Comparison of ENCODE assay signal across 27 mouse cellular contexts in genomic region chr10:68612727-68613126, GRCm38 (mm10).
A peak's percentile ranks its signal among the peaks of the same experiment; 100 is the strongest.
DNase-seq lines count a peak whose midpoint lies in the region; ATAC-seq and TF ChIP-seq lines count a peak whose summit lies in the region.
"Had no signal": no experiment of that assay in that cellular context is flagged by ENCODE, and none has a peak within 500 bp of the region (broad histone marks: within the 10 kb centered on the region; RNA-seq: fewer than 3 reads in every experiment).

No protein-coding gene starts in this region.

- H3K27ac ChIP-seq in hindbrain, embryonic 14.5 days = peak overlapping the region; percentile 47; the same call in 1 of the 2 replicates
- no peak overlapping the region for H3K27ac ChIP-seq in hindbrain, embryonic 10.5 days
- no peak overlapping the region for H3K27ac ChIP-seq in gastrocnemius, adult 2 months
- H3K27ac ChIP-seq: embryonic facial prominence, embryonic 13.5 days; embryonic facial prominence, embryonic 15.5 days; forebrain, embryonic 10.5 days; forebrain, embryonic 12.5 days had no signal

- DNase-seq in hindbrain, embryonic 14.5 days (ENCODE audit: low spot score) = no peak
- no peak for DNase-seq in hindbrain, embryonic 10.5 days (ENCODE audit: low spot score)
- DNase-seq in left cerebral cortex, adult 9 months (ENCODE audit: low spot score in 2 of 2) = peak; percentile 4 to 5
- no peak for DNase-seq in left cerebral cortex, postnatal 36 days (ENCODE audit: low spot score in 2 of 2)
- DNase-seq in Muller cell, postnatal 12 days (ENCODE audit: inconsistent ontology term) = peak; percentile 15
- peak; percentile 40 for DNase-seq in brain, adult 2 months (ENCODE audit: low read depth, low spot score)
- no peak for DNase-seq in gastrocnemius, postnatal 25 days
- no peak for DNase-seq in gastrocnemius, adult 2 months
- DNase-seq: adrenal gland, adult 8-10 months; adrenal gland, postnatal 14 days; adrenal gland, postnatal 36 days; cerebellum, adult 11 months; cerebellum, adult 18-20 months; cerebellum, adult 8-10 months; cerebellum, adult 9-11 months; cerebellum, postnatal 14 days; cerebellum, postnatal 36 days; embryo, embryonic 11 days had no signal

- no peaks in the 10 kb centered on the region for H3K36me3 ChIP-seq in hindbrain, embryonic 14.5 days (replicated peaks; ENCODE audit: control insufficient read depth, insufficient read depth)
- no peaks in the 10 kb centered on the region for H3K36me3 ChIP-seq in hindbrain, embryonic 10.5 days
- H3K36me3 ChIP-seq: embryonic facial prominence, embryonic 13.5 days; embryonic facial prominence, embryonic 15.5 days; forebrain, embryonic 10.5 days; forebrain, embryonic 12.5 days had no signal

- no peaks in the 10 kb centered on the region for H3K27me3 ChIP-seq in hindbrain, embryonic 14.5 days (ENCODE audit: control insufficient read depth, insufficient read depth, low read length)
- no peaks in the 10 kb centered on the region for H3K27me3 ChIP-seq in hindbrain, embryonic 10.5 days (ENCODE audit: insufficient read depth, poor library complexity, severe bottlenecking)
- H3K27me3 ChIP-seq: embryonic facial prominence, embryonic 13.5 days; embryonic facial prominence, embryonic 15.5 days; forebrain, embryonic 12.5 days; Patski had no signal

- ATAC-seq in hindbrain, embryonic 14.5 days (ENCODE audit: low FRiP score) = no peak
- ATAC-seq: activated CD4-positive, CD25-positive, alpha-beta regulatory T cell, adult 4 months; forebrain, embryonic 14.5 days; forebrain, embryonic 16.5 days; Patski had no signal

- no peaks in the 10 kb centered on the region for H3K4me1 ChIP-seq in hindbrain, embryonic 14.5 days (replicated peaks; ENCODE audit: control insufficient read depth, insufficient read depth, low read length)
- H3K4me1 ChIP-seq in hindbrain, embryonic 10.5 days (replicated peaks) = no peaks in the 10 kb centered on the region
- H3K4me1 ChIP-seq: embryonic facial prominence, embryonic 15.5 days; forebrain, embryonic 10.5 days; forebrain, embryonic 12.5 days had no signal

- WGBS in hindbrain, embryonic 14.5 days = 63% methylated on average over 3 of the region's 3 CpGs
- WGBS in hindbrain, embryonic 10.5 days = 82% methylated on average over 3 of the region's 3 CpGs

- H3K9ac ChIP-seq in hindbrain, embryonic 14.5 days = no peak overlapping the region
- H3K9ac ChIP-seq: embryonic facial prominence, embryonic 13.5 days; embryonic facial prominence, embryonic 15.5 days; forebrain, embryonic 12.5 days had no signal

- no peaks in the 10 kb centered on the region for H3K9me3 ChIP-seq in hindbrain, embryonic 14.5 days (ENCODE audit: control insufficient read depth, low read length)
- H3K9me3 ChIP-seq in hindbrain, embryonic 10.5 days = no peaks in the 10 kb centered on the region
- H3K9me3 ChIP-seq: embryonic facial prominence, embryonic 13.5 days; embryonic facial prominence, embryonic 15.5 days; forebrain, embryonic 10.5 days had no signal

- no peak for TF ChIP-seq CTCF in gastrocnemius, adult 2 months (IDR thresholded peaks at IDR 0.05)

- intact Hi-C loops in left cerebral cortex, postnatal 36 days (cut with DNase I) = no loop called here
- intact Hi-C loops in gastrocnemius, adult 2 months (cut with DNase I) = no loop called here

- no peak overlapping the region for H3K4me3 ChIP-seq in hindbrain, embryonic 14.5 days (replicated peaks; ENCODE audit: low read length)
- H3K4me3 ChIP-seq in hindbrain, embryonic 10.5 days = no peak overlapping the region
- no peak overlapping the region for H3K4me3 ChIP-seq in gastrocnemius, adult 2 months
- H3K4me3 ChIP-seq: embryonic facial prominence, embryonic 13.5 days; embryonic facial prominence, embryonic 15.5 days; erythroblast, embryonic 14.5 days; forebrain, embryonic 10.5 days; forebrain, embryonic 12.5 days had no signal

- no peak overlapping the region for H3K4me2 ChIP-seq in hindbrain, embryonic 14.5 days (replicated peaks)
- H3K4me2 ChIP-seq: embryonic facial prominence, embryonic 13.5 days; embryonic facial prominence, embryonic 15.5 days; forebrain, embryonic 12.5 days had no signal

Comparison
In these comparisons a context has a peak if more than half of its experiments do, and no peak if none do; other contexts are left out.
1. DNase-seq: peak in left cerebral cortex, adult 9 months (2 of 2), Muller cell, postnatal 12 days (single experiment) and brain, adult 2 months (single experiment); none in hindbrain, embryonic 14.5 days (single experiment), hindbrain, embryonic 10.5 days (single experiment), left cerebral cortex, postnatal 36 days (0 of 2), gastrocnemius, postnatal 25 days (single experiment) and gastrocnemius, adult 2 months (single experiment).